Comparison of ENCODE assay signal across 17 mouse cellular contexts in genomic region chr13:91928605-91929389, GRCm38 (mm10). TPM values are rescaled to one million over a fixed set of nuclear protein-coding genes. Genes with fewer than 3 reads are reported as not detected.
DNase-seq lines count a peak whose midpoint lies in the region; ATAC-seq and TF ChIP-seq lines count a peak whose summit lies in the region.
"Had no signal": no experiment of that assay in that cellular context is flagged by ENCODE, and none has a peak within 500 bp of the region (broad histone marks: within the 10 kb centered on the region; RNA-seq: fewer than 3 reads in every experiment).

No protein-coding gene starts in this region.

- H3K4me3 ChIP-seq in kidney, adult 2 months (ENCODE audit: insufficient read depth, low read depth, low read length): no peak overlapping the region
- no peak overlapping the region for H3K4me3 ChIP-seq in stomach, postnatal 0 days (ENCODE audit: low read depth, low read length)
- H3K4me3 ChIP-seq: forebrain, embryonic 10.5 days; heart, embryonic 12.5 days; kidney, embryonic 15.5 days; limb, embryonic 13.5 days; lung, embryonic 15.5 days had no signal

- no peak overlapping the region for H3K4me2 ChIP-seq in stomach, postnatal 0 days (replicated peaks; ENCODE audit: low read depth)
- H3K4me2 ChIP-seq: heart, embryonic 12.5 days; kidney, embryonic 15.5 days; limb, embryonic 13.5 days; lung, embryonic 15.5 days had no signal

- no peak for TF ChIP-seq POLR2A in kidney, adult 2 months (IDR thresholded peaks at IDR 0.05; ENCODE audit: low read depth, low read length)

- no peaks in the 10 kb centered on the region for H3K4me1 ChIP-seq in kidney, adult 2 months (ENCODE audit: control insufficient read depth, insufficient read depth, low read length)
- no peaks in the 10 kb centered on the region for H3K4me1 ChIP-seq in stomach, postnatal 0 days (replicated peaks; ENCODE audit: control insufficient read depth, insufficient read depth)
- H3K4me1 ChIP-seq: forebrain, embryonic 10.5 days; kidney, embryonic 15.5 days; limb, embryonic 13.5 days; lung, embryonic 15.5 days had no signal

- no peaks in the 10 kb centered on the region for H3K9me3 ChIP-seq in stomach, postnatal 0 days (ENCODE audit: control insufficient read depth, low read length)
- H3K9me3 ChIP-seq: forebrain, embryonic 10.5 days; heart, embryonic 12.5 days; kidney, embryonic 15.5 days; limb, embryonic 13.5 days; lung, embryonic 15.5 days had no signal

- H3K27me3 ChIP-seq in kidney, adult 2 months (replicated peaks; ENCODE audit: control insufficient read depth, insufficient read depth, low read length): no peaks in the 10 kb centered on the region
- H3K27me3 ChIP-seq in stomach, postnatal 0 days (ENCODE audit: control insufficient read depth, insufficient read depth, low read length): no peaks in the 10 kb centered on the region
- H3K27me3 ChIP-seq: heart, embryonic 12.5 days; kidney, embryonic 15.5 days; limb, embryonic 13.5 days; lung, embryonic 15.5 days had no signal

- H3K36me3 ChIP-seq in kidney, adult 2 months (ENCODE audit: control insufficient read depth, insufficient read depth, low read length): no peaks in the 10 kb centered on the region
- no peaks in the 10 kb centered on the region for H3K36me3 ChIP-seq in stomach, postnatal 0 days (ENCODE audit: control insufficient read depth, insufficient read depth, low read length)
- H3K36me3 ChIP-seq: forebrain, embryonic 10.5 days; heart, embryonic 12.5 days; kidney, embryonic 15.5 days; limb, embryonic 13.5 days; lung, embryonic 15.5 days had no signal

- TF ChIP-seq CTCF in kidney, adult 2 months (conservative IDR thresholded peaks at IDR 0.05; ENCODE audit: insufficient read depth, insufficient read length, low read depth, low read length): peak; percentile 14; the same call in 1 of the 2 replicates
- TF ChIP-seq CTCF in stomach, postnatal 0 days (IDR thresholded peaks at IDR 0.05; ENCODE audit: low read depth): peak; percentile 51

- TF ChIP-seq EP300 in stomach, postnatal 0 days (optimal IDR thresholded peaks at IDR 0.05): no peak

- no peak overlapping the region for H3K9ac ChIP-seq in stomach, postnatal 0 days (ENCODE audit: low read length)
- H3K9ac ChIP-seq: heart, embryonic 12.5 days; kidney, embryonic 15.5 days; limb, embryonic 13.5 days; lung, embryonic 15.5 days had no signal

- no peak for ATAC-seq in stomach, postnatal 0 days (ENCODE audit: low FRiP score, low TSS enrichment)
- ATAC-seq: CD4-positive, CD25-positive, alpha-beta regulatory T cell, adult 4 months had no signal

- WGBS in kidney, adult 2 months: 85% methylated on average over 4 of the region's 4 CpGs
- WGBS in stomach, postnatal 0 days: 77% methylated on average over 4 of the region's 4 CpGs

- no peak overlapping the region for H3K27ac ChIP-seq in kidney, adult 2 months (ENCODE audit: insufficient read depth, low read depth, low read length)
- H3K27ac ChIP-seq in stomach, postnatal 0 days (replicated peaks): no peak overlapping the region
- H3K27ac ChIP-seq: forebrain, embryonic 10.5 days; kidney, embryonic 15.5 days; limb, embryonic 13.5 days; lung, embryonic 15.5 days had no signal

- DNase-seq in kidney, adult 2 months: no peak
- DNase-seq in kidney, postnatal 36 days: no peak
- DNase-seq in lung, postnatal 25 days (ENCODE audit: low spot score): peak; percentile 34
- no peak for DNase-seq in lung, postnatal 4 days
- DNase-seq in NIH3T3 (ENCODE audit: low read depth): peak; percentile 14
- DNase-seq in stomach, postnatal 0 days (ENCODE audit: low spot score): no peak
- no peak for DNase-seq in gastrocnemius, postnatal 4 days (ENCODE audit: low spot score in 2 of 2)
- DNase-seq: cerebellum, adult 9-11 months; gastrocnemius, postnatal 14 days; heart, postnatal 4 days had no signal

RNA-seq across cellular contexts. Expression of gene Ckmt2, which starts 52.1 kb away (rescaled TPM):
- polyA plus RNA-seq in kidney, adult 2 months (2012; rRNA removed): 0.43 and 35.1 TPM in 2 replicates
- 0.06 and 0.08 TPM in 2 replicates for polyA plus RNA-seq in stomach, postnatal 0 days (2015; fragmentation: Nextera tagmentation; extraction: Ambion mirVana)
- 100 to 1,000 TPM; 168 to 176 TPM for total RNA-seq in gastrocnemius, postnatal 4 days (2021)
- polyA plus RNA-seq: CD4-positive, CD25-positive, alpha-beta regulatory T cell, adult 4 months; forebrain, embryonic 10.5 days; limb, embryonic 13.5 days; neural tube, embryonic 11.5 days had no signal

Comparison
In these comparisons a context has a peak if more than half of its experiments do, and no peak if none do; other contexts are left out.
1. DNase-seq: peak in lung, postnatal 25 days (single experiment) and NIH3T3 (single experiment); none in kidney, adult 2 months (single experiment), kidney, postnatal 36 days (0 of 2), lung, postnatal 4 days (0 of 2), stomach, postnatal 0 days (single experiment) and gastrocnemius, postnatal 4 days (0 of 2).